Mouse (Mus musculus) forebrain, postnatal 0 days (tissue): ENCODE data around the gene Tmem211. TPM values are rescaled to one million over a fixed set of nuclear protein-coding genes. Genes with fewer than 3 reads are reported as not detected.

Source experiments
- ATAC-seq: fragments of 200-750 bp; cut with Nextera tagmentation; 2 replicates; pipeline ENCODE4 v1.8.0; 2017; ENCODE audit warnings: mild to moderate bottlenecking, moderate library complexity
- DNase-seq: peaks from one replicate; pipeline ENCODE4 v3.0.0-alpha.2; 2015
- H3K27ac ChIP-seq: fragments of 300-500 bp; sonication (generic); 2 replicates; pipeline ENCODE4 v1.5.1; 2014; ENCODE audit warnings: low read depth, mild to moderate bottlenecking, antibody characterized with exemption, low read length, moderate library complexity, mixed read lengths
- H3K27me3 ChIP-seq: fragments of 300-500 bp; sonication (generic); 2 replicates; pipeline ENCODE4 v1.6.1; 2014; ENCODE audit warnings: mild to moderate bottlenecking, low read length, mixed read lengths; ENCODE audit not compliant: insufficient read depth
- H3K36me3 ChIP-seq: fragments of 300-500 bp; sonication (generic); 2 replicates; pipeline ENCODE4 v1.6.1; 2014; ENCODE audit warnings: mild to moderate bottlenecking, moderate library complexity; ENCODE audit not compliant: insufficient read depth
- H3K4me1 ChIP-seq: fragments of 300-500 bp; sonication (generic); 2 replicates; pipeline ENCODE4 v1.6.1; 2014; ENCODE audit warnings: antibody characterized with exemption; ENCODE audit not compliant: insufficient read depth
- H3K4me2 ChIP-seq: fragments of 300-500 bp; sonication (generic); 2 replicates; pipeline ENCODE4 v1.6.1; 2014; ENCODE audit warnings: low read depth, mild to moderate bottlenecking, moderate library complexity
- H3K4me3 ChIP-seq: fragments of 300-500 bp; sonication (generic); 2 replicates; pipeline ENCODE4 v1.5.1; 2014; ENCODE audit warnings: low read depth, low read length, mixed read lengths
- H3K9ac ChIP-seq: fragments of 300-500 bp; sonication (generic); 2 replicates; pipeline ENCODE4 v1.6.1; 2014; ENCODE audit warnings: mild to moderate bottlenecking
- H3K9me3 ChIP-seq: fragments of 300-500 bp; sonication (generic); 2 replicates; pipeline ENCODE4 v1.6.1; 2016; ENCODE audit warnings: low read length
- CTCF ChIP-seq: sonication (generic); IDR thresholded peaks from 2 replicates; pipeline ENCODE4 v1.5.1; 2016; ENCODE audit warnings: antibody characterized with exemption, control low read depth, low read depth
- WGBS: fragments of 180-500 bp; shearing (Covaris S2); extraction: QIAGEN DNeasy Blood & Tissue Kit; methylation state at CpG from one replicate; pipeline ENCODE4 v1.1.7; 2014; 5-methylcytosine and 5-hydroxymethylcytosine counted together
- polyA plus RNA-seq: library from polyadenylated mRNA; unstranded; fragments of >200 nt; fragmentation: Nextera tagmentation; extraction: Ambion mirVana; gene quantifications from 2 replicates; pipeline ENCODE4 v1.2.1, GENCODE M21; 2015
- total RNA-seq: library from RNA; depleted of rRNA; stranded (reverse); fragments of >200 nt; gene quantifications from 2 replicates; pipeline ENCODE4 v1.2.3, GENCODE M21; 2014

Tmem211 gene
- total and polyA plus RNA-seq, 2 experiments from 2014 or later = not detected

DNA sequence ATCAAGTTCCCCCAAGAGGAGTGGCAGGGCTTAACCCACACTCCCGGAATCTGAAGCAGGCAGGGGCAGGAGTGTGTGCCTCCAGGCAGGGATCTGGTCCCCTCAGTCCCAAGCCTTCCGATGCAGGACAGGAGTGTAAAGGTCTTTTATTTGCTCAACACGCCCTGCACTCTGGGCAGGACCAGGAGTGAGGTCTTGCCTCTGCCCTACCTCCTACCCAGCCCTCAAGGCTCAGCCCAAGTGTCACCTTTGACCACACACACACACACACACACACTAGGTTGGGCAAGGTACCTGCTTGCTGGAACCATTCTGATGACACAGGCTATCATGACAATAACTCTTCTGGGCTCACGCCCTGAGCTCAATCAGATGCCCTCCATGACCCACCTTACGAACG lies 7.3 kb upstream of the Tmem211 start:
- Histone ChIP-seq H3K36me3 (no peaks in the 10 kb centered on the region), H3K9ac (no peak overlapping the region), H3K27ac (no peak overlapping the region), H3K4me2 (no peak overlapping the region), H3K27me3 (no peaks in the 10 kb centered on the region), H3K4me1 (no peaks in the 10 kb centered on the region), H3K9me3 (no peaks in the 10 kb centered on the region), H3K4me3 (no peak overlapping the region)
- no peak for DNase-seq
- no peak for ATAC-seq
- TF ChIP-seq CTCF = no peak
- 82% methylated on average over 6 of the region's 6 CpGs for WGBS

DNA sequence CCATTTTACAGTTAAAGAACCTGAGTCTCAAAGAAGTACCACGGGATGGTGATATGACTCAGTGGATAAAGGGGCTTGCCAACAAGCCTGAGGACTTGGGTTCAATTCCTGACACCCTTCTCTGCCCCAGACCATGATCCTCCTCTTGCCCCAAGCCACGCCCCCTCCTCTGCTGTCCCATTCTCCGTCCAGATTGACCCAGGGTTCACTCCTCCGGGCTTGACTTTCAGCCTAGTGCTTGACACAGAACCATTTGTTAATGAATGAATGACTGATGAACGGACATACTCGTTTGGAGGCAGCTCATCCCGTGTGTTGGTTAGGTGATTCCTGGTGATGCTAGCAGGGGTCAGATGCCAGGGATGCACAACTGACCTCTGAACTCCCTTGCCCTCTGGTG lies 6.8 kb upstream of the Tmem211 start:
- TF ChIP-seq CTCF = no peak
- peak overlapping the region; percentile 95; the same call in 1 of the 2 replicates for H3K4me2 ChIP-seq
- DNase-seq = no peak

DNA sequence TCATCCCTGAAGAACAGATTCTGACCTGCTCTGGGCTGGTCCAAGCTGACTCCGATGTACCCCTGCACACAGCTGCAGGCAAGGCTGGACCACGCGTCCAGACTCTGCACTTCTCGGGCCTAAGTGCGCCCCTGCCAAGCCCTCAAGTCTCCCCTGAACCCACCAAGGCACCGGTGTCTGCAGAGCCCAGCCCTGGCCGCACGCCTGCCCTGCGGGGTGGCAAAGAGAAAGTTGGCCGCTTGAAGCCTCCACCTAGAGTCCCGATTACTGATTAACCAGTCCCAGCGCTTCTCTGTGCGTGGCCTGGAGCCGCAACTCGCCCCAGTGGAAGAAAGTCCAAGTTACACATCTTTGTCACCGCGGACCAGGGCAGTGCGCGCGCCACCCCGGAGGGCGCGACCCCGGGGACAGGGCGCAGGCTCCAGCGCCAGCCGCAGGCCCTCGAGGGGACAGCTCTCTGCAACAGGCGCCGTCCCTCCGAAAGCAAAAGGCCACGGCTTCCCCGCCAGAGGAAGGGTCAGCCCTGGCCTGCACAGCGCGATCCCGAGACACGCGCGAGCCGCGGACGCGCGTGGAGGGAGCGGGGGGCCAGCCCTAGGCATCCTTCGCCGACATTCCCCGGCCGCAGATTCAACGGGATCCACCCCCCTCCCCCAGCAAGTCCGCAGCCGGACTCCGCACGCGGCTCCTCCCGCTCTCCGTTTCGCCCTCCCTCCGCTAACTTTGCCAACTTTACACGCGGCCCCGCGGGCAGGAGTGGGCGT lies 6.1 kb upstream of the Tmem211 start:
- H3K4me1 ChIP-seq = 0 out of 2 replicates have a peak, but pooled peaks cover 4% of the 10 kb centered on the region
- DNase-seq = no peak
- no peaks in the 10 kb centered on the region for H3K9me3 ChIP-seq
- H3K9ac ChIP-seq = peak overlapping the region; percentile 59
- H3K4me3 ChIP-seq = peak overlapping the region; percentile 74
- H3K36me3 ChIP-seq = no peaks in the 10 kb centered on the region
- WGBS = 1% methylated on average over 63 of the region's 64 CpGs
- H3K27me3 ChIP-seq = no peaks in the 10 kb centered on the region
- peak overlapping the region; percentile 95 for H3K4me2 ChIP-seq
- peak; percentile 44 for ATAC-seq
- no peak for TF ChIP-seq CTCF
- H3K27ac ChIP-seq = no peak overlapping the region

More for the DNA sequence above, 6.8 kb upstream of the Tmem211 start:
- H3K4me3 ChIP-seq = peak overlapping the region; percentile 74; the same call in 1 of the 2 replicates
- H3K27ac ChIP-seq = no peak overlapping the region
- WGBS = 72% methylated on average over 7 of the region's 7 CpGs
- no peak for ATAC-seq
- no peaks in the 10 kb centered on the region for H3K27me3 ChIP-seq
- no peaks in the 10 kb centered on the region for H3K36me3 ChIP-seq
- H3K4me1 ChIP-seq = no peaks in the 10 kb centered on the region
- H3K9me3 ChIP-seq = no peaks in the 10 kb centered on the region
- H3K9ac ChIP-seq = no peak overlapping the region

DNA sequence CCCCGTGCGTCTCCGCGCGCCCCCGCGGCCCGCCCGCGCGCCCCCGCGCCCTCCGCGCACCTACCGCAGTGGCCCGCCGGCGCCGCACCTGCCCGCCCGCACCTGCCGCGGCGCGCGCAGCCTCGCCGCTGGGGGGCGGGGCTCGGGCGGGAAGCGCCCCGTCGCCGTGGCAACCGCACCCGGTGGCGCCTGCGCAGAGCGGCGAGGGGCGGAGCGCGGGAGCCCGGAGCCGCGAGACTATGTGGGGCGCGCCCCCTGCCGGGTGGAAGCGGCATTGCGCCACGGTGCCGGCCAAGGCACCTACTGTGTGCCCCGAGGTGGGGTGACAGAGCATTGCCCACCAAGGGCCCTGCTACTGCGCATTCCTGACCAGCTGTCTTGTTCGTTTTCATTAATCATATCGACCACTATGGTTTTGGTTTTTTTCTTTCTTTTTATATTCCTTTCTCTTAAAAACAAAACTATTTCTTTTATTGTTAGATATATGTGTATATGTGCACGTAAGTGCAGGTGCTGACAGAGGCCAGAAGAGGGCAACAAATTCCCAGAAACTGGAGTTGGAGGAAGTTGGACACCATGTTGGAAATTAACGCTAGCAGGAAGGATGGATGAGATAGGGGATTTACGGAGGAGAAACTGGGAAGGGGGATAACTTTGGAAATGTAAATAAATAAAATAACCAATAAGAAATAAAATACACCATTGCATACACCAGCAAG lies 5.4 kb upstream of the Tmem211 start, which contains the start of gene 2900026A02Rik:
TSS of gene 2900026A02Rik (minus strand) at position 90 of the 719 bp plus-strand sequence.
- no peaks in the 10 kb centered on the region for H3K27me3 ChIP-seq

DNA sequence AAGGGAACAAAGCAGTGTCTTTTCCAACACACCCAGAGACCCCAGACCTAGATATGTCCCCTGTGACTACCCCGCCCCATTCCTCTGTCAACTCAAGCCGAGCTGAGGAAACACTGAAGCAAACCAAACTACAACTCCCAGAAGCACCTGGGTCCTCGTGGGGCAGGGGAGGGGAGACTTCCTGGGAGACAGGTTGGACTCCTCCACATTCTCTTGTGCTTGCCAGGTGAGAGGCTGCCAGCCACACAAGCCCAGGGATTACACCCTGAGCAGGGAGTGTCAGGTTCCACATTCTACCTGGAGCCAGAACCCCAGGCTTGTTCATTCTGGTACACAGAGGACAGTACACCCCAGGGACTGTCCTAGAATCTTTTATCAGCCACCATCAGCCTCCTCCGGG lies 2.8 kb upstream of the Tmem211 start:
- no peaks in the 10 kb centered on the region for H3K36me3 ChIP-seq

More for the DNA sequence above, 5.4 kb upstream of the Tmem211 start, which contains the start of gene 2900026A02Rik:
- no peaks in the 10 kb centered on the region for H3K9me3 ChIP-seq
- H3K27ac ChIP-seq = no peak within 1 kb of the TSS
- peak within 1 kb of the TSS; percentile 74 for H3K4me3 ChIP-seq
- ATAC-seq (peak; percentile 80), DNase-seq (peak; percentile 89)
- H3K4me1 ChIP-seq = peaks cover 12% of the 10 kb centered on the region; the same call in 1 of the 2 replicates
- H3K4me2 ChIP-seq = peak within 1 kb of the TSS; percentile 95
- peak; percentile 85 for TF ChIP-seq CTCF
- no peaks in the 10 kb centered on the region for H3K36me3 ChIP-seq
- H3K9ac ChIP-seq = peak within 1 kb of the TSS; percentile 59
- 8% methylated on average over 59 of the region's 62 CpGs for WGBS

DNA sequence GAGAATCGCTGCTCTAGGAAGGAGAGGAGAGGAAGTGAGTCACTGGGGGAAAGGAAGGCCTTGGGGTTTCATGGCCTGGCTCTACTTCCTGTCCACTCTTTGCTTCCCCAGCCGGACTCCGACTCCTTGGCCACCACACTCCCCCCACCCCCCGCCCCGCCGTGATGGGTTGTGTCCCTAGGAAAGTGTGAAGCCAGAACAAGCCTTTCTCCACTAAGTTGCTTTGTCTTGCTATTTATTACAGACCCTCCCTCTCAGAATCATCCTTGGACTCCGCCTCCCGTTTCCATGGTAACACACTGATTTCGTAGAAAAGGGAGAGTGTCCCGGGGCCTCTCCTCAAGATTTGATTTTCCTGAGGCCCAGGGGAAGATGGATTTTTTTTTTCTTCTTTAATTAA lies 1.4 kb upstream of the Tmem211 start:
- Histone ChIP-seq H3K9me3 (no peaks in the 10 kb centered on the region), H3K4me1 (peaks cover 14% of the 10 kb centered on the region; the same call in 1 of the 2 replicates), H3K9ac (0 out of 2 replicates have a peak overlapping the region, but pooled peaks have one; percentile 46), H3K4me3 (peak overlapping the region; percentile 25; the same call in 1 of the 2 replicates), H3K36me3 (no peaks in the 10 kb centered on the region), H3K4me2 (peak overlapping the region; percentile 59; the same call in 1 of the 2 replicates), H3K27ac (no peak overlapping the region), H3K27me3 (no peaks in the 10 kb centered on the region)
- 16% methylated on average over 10 of the region's 10 CpGs for WGBS
- DNase-seq (peak; percentile 77), ATAC-seq (no peak)
- TF ChIP-seq CTCF = no peak

More for the DNA sequence above, 2.8 kb upstream of the Tmem211 start:
- H3K4me3 ChIP-seq = no peak overlapping the region
- peaks cover 14% of the 10 kb centered on the region; the same call in 1 of the 2 replicates for H3K4me1 ChIP-seq
- H3K4me2 ChIP-seq = no peak overlapping the region
- WGBS = 58% methylated on average over 4 of the region's 4 CpGs
- ATAC-seq = no peak
- TF ChIP-seq CTCF = no peak
- H3K9ac ChIP-seq = no peak overlapping the region
- H3K27me3 ChIP-seq = no peaks in the 10 kb centered on the region
- no peak overlapping the region for H3K27ac ChIP-seq
- no peak for DNase-seq
- H3K9me3 ChIP-seq = no peaks in the 10 kb centered on the region
